Mouse (Mus musculus): Measurements from ENCODE around the gene Ccdc51. TPM values are rescaled to one million over a fixed set of nuclear protein-coding genes. Genes with fewer than 3 reads are reported as not detected.

The Ccdc51 gene
- polyA plus RNA-seq, 1 experiment = 12.4 TPM

GRCm38 (mm10) chr9:109073661-109074573 is 8.4 kb upstream of the Ccdc51 start, which contains the start of gene Atrip:
Atrip (minus strand) TSS chr9:109074124.
- Histone ChIP-seq H3K79me2 (ENCODE audit: control insufficient read depth, insufficient read depth) (peaks cover 38% of the 10 kb centered on the region), H3K4me3 (ENCODE audit: insufficient read depth, poor library complexity, severe bottlenecking) (peak within 1 kb of the TSS; percentile 65), H3ac (ENCODE audit: control insufficient read depth, insufficient read length, low read depth) (peak within 1 kb of the TSS; percentile 92), H3K27me3 (ENCODE audit: control insufficient read depth, insufficient read depth, insufficient read length) (no peaks in the 10 kb centered on the region), H3K36me3 (ENCODE audit: control insufficient read depth, insufficient read depth) (peaks cover 30% of the 10 kb centered on the region), H3K79me3 (ENCODE audit: low read depth) (peaks cover 10% of the 10 kb centered on the region)
- TF ChIP-seq MYOD1 (IDR thresholded peaks at IDR 0.05; ENCODE audit: control insufficient read depth, insufficient read length, low read depth) (no peak), CTCF (IDR thresholded peaks at IDR 0.05; ENCODE audit: control insufficient read depth, insufficient read depth, insufficient read length) (no peak), CEBPB (IDR thresholded peaks at IDR 0.05; ENCODE audit: low read depth) (no peak), MYOG (IDR thresholded peaks at IDR 0.05; ENCODE audit: control insufficient read depth, extremely low read depth, insufficient read length) (no peak), FOSL1 (IDR thresholded peaks at IDR 0.05; ENCODE audit: insufficient read depth, low read length, poor library complexity, severe bottlenecking) (no peak), MAX (IDR thresholded peaks at IDR 0.05) (no peak), USF1 (IDR thresholded peaks at IDR 0.05; ENCODE audit: low read depth) (no peak)

GRCm38 (mm10) chr9:109080516-109080915 is 1.8 kb upstream of the Ccdc51 start:
- Histone ChIP-seq H3K4me3 (ENCODE audit: insufficient read depth, poor library complexity, severe bottlenecking) (no peak overlapping the region), H3K79me3 (ENCODE audit: low read depth) (peaks cover 26% of the 10 kb centered on the region), H3K79me2 (ENCODE audit: control insufficient read depth, insufficient read depth) (peaks cover 43% of the 10 kb centered on the region), H3ac (ENCODE audit: control insufficient read depth, insufficient read length, low read depth) (no peak overlapping the region), H3K36me3 (ENCODE audit: control insufficient read depth, insufficient read depth) (peaks cover 20% of the 10 kb centered on the region), H3K27me3 (ENCODE audit: control insufficient read depth, insufficient read depth, insufficient read length) (no peaks in the 10 kb centered on the region)
- TF ChIP-seq CTCF (IDR thresholded peaks at IDR 0.05; ENCODE audit: control insufficient read depth, insufficient read depth, insufficient read length) = no peak
- TF ChIP-seq MAX (IDR thresholded peaks at IDR 0.05) = no peak
- no peak for TF ChIP-seq FOSL1 (IDR thresholded peaks at IDR 0.05; ENCODE audit: insufficient read depth, low read length, poor library complexity, severe bottlenecking)
- no peak for TF ChIP-seq CEBPB (IDR thresholded peaks at IDR 0.05; ENCODE audit: low read depth)
- no peak for TF ChIP-seq MYOD1 (IDR thresholded peaks at IDR 0.05; ENCODE audit: control insufficient read depth, insufficient read length, low read depth)
- no peak for TF ChIP-seq USF1 (IDR thresholded peaks at IDR 0.05; ENCODE audit: low read depth)
- no peak for TF ChIP-seq MYOG (IDR thresholded peaks at IDR 0.05; ENCODE audit: control insufficient read depth, extremely low read depth, insufficient read length)

GRCm38 (mm10) chr9:109081749-109082123 is 557 bp upstream of the Ccdc51 start:
- peak overlapping the region; percentile 94 for H3ac ChIP-seq (ENCODE audit: control insufficient read depth, insufficient read length, low read depth)
- peaks cover 43% of the 10 kb centered on the region for H3K79me2 ChIP-seq (ENCODE audit: control insufficient read depth, insufficient read depth)
- H3K36me3 ChIP-seq (ENCODE audit: control insufficient read depth, insufficient read depth) = peaks cover 20% of the 10 kb centered on the region
- H3K27me3 ChIP-seq (ENCODE audit: control insufficient read depth, insufficient read depth, insufficient read length) = no peaks in the 10 kb centered on the region
- peak overlapping the region; percentile 59 for H3K4me3 ChIP-seq (ENCODE audit: insufficient read depth, poor library complexity, severe bottlenecking)
- TF ChIP-seq MYOG (IDR thresholded peaks at IDR 0.05; ENCODE audit: control insufficient read depth, extremely low read depth, insufficient read length) = no peak
- TF ChIP-seq CEBPB (IDR thresholded peaks at IDR 0.05; ENCODE audit: low read depth) = no peak
- TF ChIP-seq MYOD1 (IDR thresholded peaks at IDR 0.05; ENCODE audit: control insufficient read depth, insufficient read length, low read depth) = no peak
- TF ChIP-seq MAX (IDR thresholded peaks at IDR 0.05) = no peak
- no peak for TF ChIP-seq CTCF (IDR thresholded peaks at IDR 0.05; ENCODE audit: control insufficient read depth, insufficient read depth, insufficient read length)
- no peak for TF ChIP-seq USF1 (IDR thresholded peaks at IDR 0.05; ENCODE audit: low read depth)
- no peak for TF ChIP-seq FOSL1 (IDR thresholded peaks at IDR 0.05; ENCODE audit: insufficient read depth, low read length, poor library complexity, severe bottlenecking)
- peaks cover 26% of the 10 kb centered on the region for H3K79me3 ChIP-seq (ENCODE audit: low read depth)

- no peak for TF ChIP-seq USF1 (IDR thresholded peaks at IDR 0.05; ENCODE audit: low read depth)
- no peak for TF ChIP-seq MYOG (IDR thresholded peaks at IDR 0.05; ENCODE audit: control insufficient read depth, extremely low read depth, insufficient read length)
- TF ChIP-seq MYOD1 (IDR thresholded peaks at IDR 0.05; ENCODE audit: control insufficient read depth, insufficient read length, low read depth) = no peak
- TF ChIP-seq CEBPB (IDR thresholded peaks at IDR 0.05; ENCODE audit: low read depth) = no peak
- TF ChIP-seq CTCF (IDR thresholded peaks at IDR 0.05; ENCODE audit: control insufficient read depth, insufficient read depth, insufficient read length) = no peak
- TF ChIP-seq FOSL1 (IDR thresholded peaks at IDR 0.05; ENCODE audit: insufficient read depth, low read length, poor library complexity, severe bottlenecking) = no peak
- TF ChIP-seq MAX (IDR thresholded peaks at IDR 0.05) = no peak
- Histone ChIP-seq H3K27me3 (ENCODE audit: control insufficient read depth, insufficient read depth, insufficient read length) (no peaks in the 10 kb centered on the region), H3K79me2 (ENCODE audit: control insufficient read depth, insufficient read depth) (peaks cover 36% of the 10 kb centered on the region), H3K79me3 (ENCODE audit: low read depth) (peaks cover 20% of the 10 kb centered on the region), H3ac (ENCODE audit: control insufficient read depth, insufficient read length, low read depth) (no peak overlapping the region), H3K36me3 (ENCODE audit: control insufficient read depth, insufficient read depth) (peaks cover 8% of the 10 kb centered on the region), H3K4me3 (ENCODE audit: insufficient read depth, poor library complexity, severe bottlenecking) (no peak overlapping the region)
Measured at GRCm38 (mm10) chr9:109084922-109085321, 2.6 kb downstream of the Ccdc51 start.

- Histone ChIP-seq H3K4me3 (ENCODE audit: insufficient read depth, poor library complexity, severe bottlenecking) (no peak overlapping the region), H3K79me3 (ENCODE audit: low read depth) (peaks cover 1% of the 10 kb centered on the region), H3K79me2 (ENCODE audit: control insufficient read depth, insufficient read depth) (peaks cover 6% of the 10 kb centered on the region), H3K36me3 (ENCODE audit: control insufficient read depth, insufficient read depth) (peaks cover 5% of the 10 kb centered on the region), H3ac (ENCODE audit: control insufficient read depth, insufficient read length, low read depth) (no peak overlapping the region), H3K27me3 (ENCODE audit: control insufficient read depth, insufficient read depth, insufficient read length) (no peaks in the 10 kb centered on the region)
- no peak for TF ChIP-seq MYOD1 (IDR thresholded peaks at IDR 0.05; ENCODE audit: control insufficient read depth, insufficient read length, low read depth)
- no peak for TF ChIP-seq MYOG (IDR thresholded peaks at IDR 0.05; ENCODE audit: control insufficient read depth, extremely low read depth, insufficient read length)
- TF ChIP-seq CTCF (IDR thresholded peaks at IDR 0.05; ENCODE audit: control insufficient read depth, insufficient read depth, insufficient read length) = no peak
- TF ChIP-seq CEBPB (IDR thresholded peaks at IDR 0.05; ENCODE audit: low read depth) = no peak
- no peak for TF ChIP-seq USF1 (IDR thresholded peaks at IDR 0.05; ENCODE audit: low read depth)
- TF ChIP-seq FOSL1 (IDR thresholded peaks at IDR 0.05; ENCODE audit: insufficient read depth, low read length, poor library complexity, severe bottlenecking) = no peak
- no peak for TF ChIP-seq MAX (IDR thresholded peaks at IDR 0.05)
Measured at GRCm38 (mm10) chr9:109087987-109088386, 5.7 kb downstream of the Ccdc51 start.
